Mouse (Mus musculus): ENCODE measurements around the gene Cct5. TPM values are rescaled to one million over a fixed set of nuclear protein-coding genes. Genes with fewer than 3 reads are reported as not detected.
"Not testable (repeated sequence)": the region's sequence is repeated elsewhere in the genome, so short reads cannot be mapped to it uniquely, and the experiment has no call there.

The Cct5 gene
- total RNA-seq, 2 experiments from 2014 or later, result 126 to 130 TPM

DNA sequence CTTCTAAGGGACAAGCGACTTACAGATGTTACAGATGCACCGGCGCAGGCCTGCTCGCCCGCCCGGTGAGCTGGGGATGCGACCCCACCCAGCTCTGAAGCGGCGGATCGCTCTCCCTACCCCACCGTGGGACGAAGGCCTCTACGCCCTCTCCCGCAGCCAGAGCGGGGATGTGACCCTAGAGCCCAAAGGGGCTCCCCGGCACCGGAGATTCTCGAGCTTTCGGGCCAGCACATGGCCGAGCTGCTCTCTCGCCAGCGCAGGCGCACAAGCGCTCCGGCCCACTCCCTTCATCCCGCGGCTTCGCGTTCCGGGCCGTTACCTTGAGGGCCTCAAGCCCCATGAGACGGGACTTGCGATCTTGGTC, 342 bp downstream of the Cct5 start:
- no peak for DNase-seq

- DNase-seq, result no peak
These were observed 1.8 kb downstream of the Cct5 start for GRCm38 (mm10) chr15:31599834-31600233.

GRCm38 (mm10) chr15:31595651-31596050, 6.0 kb downstream of the Cct5 start:
- peak; percentile 19 for DNase-seq

DNA sequence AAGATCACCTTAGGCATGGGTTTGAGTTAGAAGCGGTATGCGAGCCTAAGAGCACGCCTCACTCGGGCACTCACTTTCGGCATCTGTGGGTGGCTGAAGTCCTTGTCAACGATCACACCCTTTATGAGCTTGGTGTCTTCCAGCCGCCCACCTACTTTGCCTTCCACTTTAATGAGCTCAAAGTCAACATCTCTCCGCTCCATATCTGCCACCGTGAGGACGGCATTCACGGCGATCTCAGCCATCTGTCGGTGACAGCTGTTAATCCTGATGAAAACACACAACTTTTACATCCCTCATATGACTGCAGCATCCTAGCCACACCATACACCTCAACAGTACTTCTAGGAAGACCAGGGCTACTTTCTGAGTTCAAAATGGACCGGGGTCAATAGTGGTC, 7.3 kb downstream of the Cct5 start:
- no peak for DNase-seq

DNA sequence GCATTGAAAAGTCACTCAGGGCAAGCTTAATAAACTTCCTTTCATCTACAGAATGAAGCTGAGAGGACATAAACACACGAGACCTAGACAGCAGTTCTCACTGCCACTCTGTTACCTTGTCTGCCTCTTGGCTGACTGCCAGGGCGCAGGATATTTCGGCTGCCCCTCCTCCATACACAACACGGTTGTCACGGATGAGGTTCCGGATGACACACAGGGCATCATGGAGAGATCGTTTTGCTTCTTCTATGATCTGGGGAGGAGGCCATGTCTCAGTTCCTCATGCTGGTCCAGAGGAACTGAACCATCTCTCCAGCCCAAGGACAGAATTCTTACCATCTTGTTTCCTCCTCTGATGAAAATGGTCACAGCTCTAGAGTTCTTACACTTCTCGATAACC, 9.1 kb downstream of the Cct5 start:
- DNase-seq, result no peak

- DNase-seq, result no peak
These were observed 11.4 kb downstream of the Cct5 start for GRCm38 (mm10) chr15:31590176-31590575.

DNA sequence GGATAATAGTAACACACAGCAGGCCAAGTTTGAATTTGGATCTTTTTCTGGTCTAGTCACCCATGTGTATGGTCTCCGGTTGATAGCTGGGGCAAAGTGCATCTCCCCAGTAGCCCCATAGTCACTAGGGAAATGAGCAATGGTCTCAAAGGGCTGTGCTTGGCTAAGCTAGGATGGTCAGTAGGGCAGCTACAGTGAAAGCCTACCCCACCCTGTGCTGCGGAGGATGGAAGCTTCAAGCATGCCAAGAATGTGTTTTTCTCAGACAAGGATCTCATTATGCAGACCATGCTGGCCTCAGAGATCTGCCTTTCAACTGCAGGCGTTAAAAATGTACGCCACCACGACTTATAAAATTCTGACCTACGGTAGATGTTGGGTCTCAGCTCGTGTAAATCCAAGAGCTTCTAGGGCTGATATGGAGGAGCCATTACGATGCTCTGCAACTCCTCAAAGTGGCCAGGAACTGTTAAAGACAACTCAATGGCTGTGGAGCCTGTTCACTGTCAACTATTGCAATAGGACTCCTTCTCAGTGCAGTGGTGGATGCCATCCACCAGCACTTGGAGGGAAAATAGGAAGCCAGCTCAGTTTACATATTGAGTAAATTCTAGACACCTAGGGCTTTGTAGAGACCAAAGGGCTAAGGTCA, 12.5 kb downstream of the Cct5 start:
- no peak for DNase-seq

- no peak for DNase-seq
These were observed 13.8 kb downstream of the Cct5 start for GRCm38 (mm10) chr15:31587789-31588188.

GRCm38 (mm10) chr15:31586519-31586918, 15.1 kb downstream of the Cct5 start:
- DNase-seq, result peak; percentile 63

- no peak for DNase-seq
These were observed 15.5 kb downstream of the Cct5 start for GRCm38 (mm10) chr15:31586088-31586487.

DNA sequence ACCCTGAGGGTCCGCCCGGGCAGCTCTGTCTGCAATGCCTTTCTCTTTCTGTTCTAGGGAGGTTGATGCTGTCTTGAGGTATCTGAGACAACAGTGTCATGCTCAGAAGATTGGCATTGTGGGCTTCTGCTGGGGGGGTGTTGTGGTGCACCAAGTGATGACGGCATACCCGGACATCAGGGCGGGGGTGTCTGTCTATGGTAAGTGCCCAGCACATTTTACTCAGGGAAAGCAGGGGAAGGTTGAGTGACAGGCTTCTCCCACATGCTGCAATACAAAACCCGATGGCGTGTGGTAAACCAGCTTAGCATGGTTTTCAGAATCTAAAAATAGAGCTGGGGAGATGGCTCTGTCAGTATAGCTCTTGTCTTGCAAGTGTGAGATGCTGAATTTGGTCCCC, 16.4 kb downstream of the Cct5 start:
- no peak for DNase-seq

GRCm38 (mm10) chr15:31583304-31584085, 18.1 kb downstream of the Cct5 start:
- DNase-seq, result no peak

DNA sequence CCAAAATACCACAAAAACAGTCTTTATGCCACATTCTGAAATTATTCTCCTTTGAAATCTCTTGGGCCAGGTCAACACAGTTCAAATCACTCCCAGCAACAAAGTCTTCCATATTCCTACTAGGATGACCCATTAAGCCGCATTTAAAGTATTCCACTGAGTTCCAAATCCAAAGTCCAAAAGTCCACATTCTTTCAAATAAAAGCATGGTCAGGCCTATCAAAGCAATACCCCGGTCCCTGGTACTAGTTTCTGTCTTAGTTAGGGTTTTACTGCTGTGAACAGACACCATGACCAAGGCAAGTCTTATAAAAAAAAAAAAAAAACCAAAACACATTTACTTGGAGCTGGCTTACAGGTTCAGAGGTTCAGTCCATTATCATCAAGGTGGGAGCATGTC, 20.5 kb downstream of the Cct5 start:
- DNase-seq, result not testable (repeated sequence)

DNA sequence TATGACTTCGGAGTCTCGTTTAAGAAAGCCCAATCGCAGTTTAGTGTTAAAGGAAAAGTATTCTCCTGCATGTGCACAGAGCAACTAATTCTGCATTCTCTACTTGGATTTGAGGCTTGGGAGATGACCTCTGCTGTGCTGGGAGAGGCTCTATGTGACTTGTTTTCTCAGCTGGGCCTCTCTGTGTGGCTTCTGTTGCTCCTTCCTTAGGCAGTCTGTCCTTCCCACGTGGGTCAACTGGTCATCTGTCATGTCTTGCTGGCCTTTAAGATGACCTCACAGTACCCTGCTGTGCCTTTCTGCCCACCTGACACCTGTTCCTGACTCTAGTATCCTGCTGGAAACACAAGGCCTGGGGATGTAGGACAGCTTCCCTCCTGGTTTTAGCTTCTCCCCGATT, 25.5 kb downstream of the Cct5 start:
- no peak for DNase-seq

DNA sequence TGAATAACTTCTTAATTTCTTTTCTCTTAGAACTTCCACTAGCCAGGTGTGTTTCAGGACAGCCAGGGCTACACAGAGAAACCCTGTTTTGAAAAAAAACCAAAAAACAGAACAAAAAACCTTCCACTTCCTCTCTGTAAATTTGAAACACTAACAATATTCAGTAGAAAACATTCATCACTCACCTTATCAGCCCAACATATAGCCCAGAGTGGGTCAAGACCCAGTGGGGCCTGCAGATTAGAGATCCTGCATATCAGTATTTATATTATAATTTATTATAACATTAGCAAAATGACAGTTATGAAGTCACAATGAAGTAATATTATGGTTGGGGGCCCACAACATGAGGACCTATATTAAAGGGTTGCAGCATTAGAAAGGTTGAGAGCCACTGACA, 27.9 kb downstream of the Cct5 start:
- DNase-seq, result no peak

DNA sequence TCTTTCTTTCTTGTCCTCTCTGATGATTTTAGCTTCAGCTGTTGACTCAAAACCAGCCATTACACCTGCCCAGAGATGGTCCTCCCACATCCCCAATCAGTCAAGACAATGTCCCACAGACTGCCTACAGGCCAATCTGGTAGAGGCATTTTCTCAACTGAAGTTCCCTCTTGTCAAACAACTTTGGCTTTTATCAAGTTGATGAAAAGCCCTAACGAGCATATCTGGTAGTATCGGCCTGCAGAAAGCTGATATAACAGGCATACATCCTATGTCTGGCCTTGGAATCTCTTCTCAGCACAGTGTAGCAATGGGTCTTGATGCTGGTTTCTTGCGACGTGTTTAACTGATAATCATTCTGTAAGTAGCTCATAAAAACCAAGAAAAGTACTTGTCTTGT, 28.3 kb downstream of the Cct5 start:
- DNase-seq, result no peak

GRCm38 (mm10) chr15:31571906-31572722, 29.5 kb downstream of the Cct5 start:
- DNase-seq, result peak; percentile 37

DNA sequence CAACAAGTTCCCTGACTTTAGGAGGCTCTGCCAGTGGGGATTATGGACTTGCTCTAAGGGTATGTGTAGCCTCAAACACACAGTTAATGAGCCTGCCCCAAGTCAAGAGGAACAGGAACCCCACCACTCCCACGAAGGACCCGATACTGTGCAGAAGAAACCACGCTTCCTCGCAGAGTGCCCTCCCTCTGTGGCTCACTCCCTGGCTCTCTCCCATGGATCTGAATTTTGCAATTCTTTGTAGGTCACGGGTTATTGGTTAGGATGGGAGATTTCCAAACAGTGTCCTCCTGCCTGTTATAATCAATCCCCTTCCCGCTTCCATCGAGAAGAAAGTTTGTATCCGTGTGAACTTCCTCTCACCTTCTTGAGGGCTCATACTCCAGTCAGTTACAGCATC, 30.6 kb downstream of the Cct5 start:
- DNase-seq, result no peak

DNA sequence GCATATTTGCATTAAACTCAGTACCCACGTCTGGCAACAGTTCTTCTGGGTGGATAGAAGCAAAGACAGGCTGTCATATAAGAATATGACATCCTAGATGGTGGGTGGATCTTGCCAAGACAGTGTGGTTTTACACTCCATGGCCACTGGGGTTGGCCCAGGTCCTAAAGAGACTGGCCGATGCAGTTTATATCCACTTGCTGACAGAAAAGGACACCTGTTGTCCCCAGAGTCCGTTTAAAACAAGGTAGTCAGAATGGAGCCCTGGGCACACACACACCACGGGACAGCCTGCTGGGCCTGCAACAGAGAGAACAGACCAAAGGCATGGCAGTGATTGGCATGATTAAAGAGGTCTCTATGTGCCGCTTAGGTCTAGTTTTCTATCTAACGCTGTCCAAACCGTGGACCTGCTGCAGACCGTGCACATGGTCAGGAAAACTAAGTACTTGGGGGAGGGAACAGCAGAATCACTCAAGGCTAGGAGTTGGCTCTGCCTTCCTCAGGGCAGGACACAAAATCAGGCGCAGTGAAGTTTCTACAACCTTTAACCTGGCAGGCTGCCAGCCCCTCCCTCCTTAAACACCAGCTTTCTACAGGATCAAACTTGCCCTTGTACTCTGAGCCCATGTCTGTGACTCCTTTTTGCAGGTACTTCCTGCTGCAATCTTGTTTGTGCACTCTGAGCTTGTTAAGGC, 32.1 kb downstream of the Cct5 start:
- DNase-seq, result peak; percentile 44

- peak; percentile 53 for DNase-seq
These were observed 33.0 kb downstream of the Cct5 start for GRCm38 (mm10) chr15:31568581-31568996.

- no peak for DNase-seq
These were observed 34.2 kb downstream of the Cct5 start for GRCm38 (mm10) chr15:31567431-31567830.

GRCm38 (mm10) chr15:31565786-31566185, 35.8 kb downstream of the Cct5 start:
- no peak for DNase-seq
